Mouse (Mus musculus) CH12.LX (cell line): Measurements from ENCODE around the gene Nek9.

Experiments
- CTCF ChIP-seq, 2 experiments: IDR thresholded peaks in 1 of 2; conservative IDR thresholded peaks in 1 of 2; 2 replicates each; pipeline ENCODE4 v1.5.1; 2011 to 2012; ENCODE audit warnings: low read depth in 2 of 2, low read length in 2 of 2, improper control_type of control experiment in 1 of 2, inconsistent platforms in 1 of 2, mild to moderate bottlenecking in 1 of 2, moderate library complexity in 1 of 2
- E2F4 ChIP-seq: IDR thresholded peaks from 2 replicates; pipeline ENCODE4 v1.6.1; 2011; ENCODE audit warnings: low read depth, low read length, improper control_type of control experiment; ENCODE audit not compliant: insufficient replicate concordance
- EP300 ChIP-seq: IDR thresholded peaks from 2 replicates; pipeline ENCODE4 v1.6.1; 2011; ENCODE audit warnings: low read length, improper control_type of control experiment
- HCFC1 ChIP-seq: IDR thresholded peaks from 2 replicates; pipeline ENCODE4 v1.6.1; 2012; ENCODE audit warnings: low read depth, mild to moderate bottlenecking, inconsistent platforms, low read length, improper control_type of control experiment
- MAX ChIP-seq: IDR thresholded peaks from 2 replicates; pipeline ENCODE4 v1.6.1; 2011; ENCODE audit warnings: low read length, improper control_type of control experiment
- MYC ChIP-seq: IDR thresholded peaks from 2 replicates; pipeline ENCODE4 v1.6.1; 2011; ENCODE audit warnings: low read depth, mild to moderate bottlenecking, improper control_type of control experiment, low read length
- ZMIZ1 ChIP-seq: IDR thresholded peaks from 2 replicates; pipeline ENCODE4 v1.6.1; 2012; ENCODE audit warnings: low read depth, mild to moderate bottlenecking, inconsistent platforms, low read length, improper control_type of control experiment

GRCm38 (mm10) chr12:85373591-85374560 is 34.7 kb upstream of the Nek9 start:
- no peak for TF ChIP-seq MAX
- no peak for TF ChIP-seq HCFC1
- TF ChIP-seq EP300: no peak
- no peak for TF ChIP-seq MYC
- no peak for TF ChIP-seq CTCF (conservative IDR thresholded peaks at IDR 0.05 in 1 of 2, IDR thresholded peaks at IDR 0.05 in 1 of 2; ENCODE audit: low read depth in 2 of 2, low read length in 2 of 2)
- TF ChIP-seq ZMIZ1: no peak; the same call in 1 of the 2 replicates
- TF ChIP-seq E2F4: no peak
